Mouse (Mus musculus) testis, adult 2 months (tissue): Measurements from ENCODE around the gene Map2k5.

ENCODE experiments used
- CTCF ChIP-seq: fragments of 200-500 bp; IDR thresholded peaks from 2 replicates; pipeline ENCODE4 v1.5.1; 2012; ENCODE audit warnings: low read depth, mild to moderate bottlenecking, inconsistent platforms, low read length, moderate library complexity; ENCODE audit not compliant: control insufficient read depth, insufficient read depth, insufficient replicate concordance
- POLR2A ChIP-seq: fragments of 200-500 bp; IDR thresholded peaks from 2 replicates; pipeline ENCODE4 v1.6.1; 2012; ENCODE audit warnings: low read depth, mild to moderate bottlenecking, inconsistent platforms, low read length, moderate library complexity; ENCODE audit not compliant: control insufficient read depth

DNA sequence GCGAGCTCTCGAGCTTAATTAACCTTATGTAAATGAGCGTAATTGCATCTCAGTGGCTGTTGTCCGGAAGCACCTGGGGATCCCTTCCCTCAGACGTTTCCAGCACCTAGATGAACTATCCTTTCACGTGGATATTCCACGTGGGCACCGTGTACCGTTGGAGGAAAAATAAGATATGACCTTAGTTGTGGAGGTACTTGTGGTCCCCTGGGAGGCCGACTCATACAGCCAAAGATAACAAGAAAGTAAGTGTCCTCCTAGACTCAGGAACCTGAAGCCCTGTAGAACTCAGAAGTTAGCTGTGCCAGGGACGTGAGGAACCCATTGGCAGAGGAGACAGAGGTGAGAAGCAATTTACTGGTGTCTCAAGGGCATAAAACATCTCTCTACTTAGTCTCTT is 242.3 kb downstream of the Map2k5 start:
- TF ChIP-seq CTCF, result no peak
- no peak for TF ChIP-seq POLR2A
